Mouse (Mus musculus): Measurements from ENCODE around the gene Tkfc.
"Not testable (repeated sequence)": the region's sequence is repeated elsewhere in the genome, so short reads cannot be mapped to it uniquely, and the experiment has no call there.

The Tkfc gene

DNA sequence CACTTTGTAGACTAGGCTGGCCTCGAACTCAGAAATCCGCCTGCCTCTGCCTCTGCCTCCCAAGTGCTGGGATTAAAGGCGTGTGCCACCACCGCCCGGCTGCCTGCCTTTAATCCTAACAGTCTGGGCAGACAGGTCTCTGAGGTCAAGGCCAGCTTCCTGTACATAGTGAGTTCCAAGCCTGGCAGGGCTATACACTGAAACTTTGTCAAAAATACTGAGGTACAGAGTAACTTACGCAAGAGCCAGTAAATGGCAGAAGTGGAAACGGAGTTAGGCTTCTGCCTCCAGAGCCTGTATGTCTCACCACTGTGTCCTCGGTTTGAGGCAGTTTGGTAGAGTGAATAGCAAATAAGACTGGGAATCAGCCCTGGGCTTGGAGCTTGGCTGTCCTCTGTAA is 18.2 kb downstream of the Tkfc start:
- DNase-seq (ENCODE audit: low read depth, low spot score): no peak

DNA sequence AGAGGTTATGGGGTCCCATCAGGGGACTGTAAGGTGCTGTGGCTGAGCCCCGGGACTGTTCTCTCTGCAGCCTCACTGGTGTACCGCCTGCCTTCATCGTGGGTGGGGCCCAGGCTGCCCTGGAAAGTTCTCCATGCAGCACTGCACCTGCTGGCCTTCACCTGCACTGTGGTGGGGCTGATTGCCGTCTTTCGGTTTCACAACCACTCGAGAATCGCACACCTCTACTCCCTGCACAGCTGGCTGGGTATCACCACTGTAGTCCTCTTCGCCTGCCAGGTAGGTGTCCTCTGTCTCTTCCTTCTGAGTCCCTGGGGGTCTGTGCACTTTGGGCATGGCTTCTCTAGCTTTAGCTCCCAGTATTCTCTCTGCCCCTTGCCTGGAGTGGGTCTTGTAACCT is 20.3 kb downstream of the Tkfc start:
- DNase-seq (ENCODE audit: low read depth, low spot score): no peak

DNA sequence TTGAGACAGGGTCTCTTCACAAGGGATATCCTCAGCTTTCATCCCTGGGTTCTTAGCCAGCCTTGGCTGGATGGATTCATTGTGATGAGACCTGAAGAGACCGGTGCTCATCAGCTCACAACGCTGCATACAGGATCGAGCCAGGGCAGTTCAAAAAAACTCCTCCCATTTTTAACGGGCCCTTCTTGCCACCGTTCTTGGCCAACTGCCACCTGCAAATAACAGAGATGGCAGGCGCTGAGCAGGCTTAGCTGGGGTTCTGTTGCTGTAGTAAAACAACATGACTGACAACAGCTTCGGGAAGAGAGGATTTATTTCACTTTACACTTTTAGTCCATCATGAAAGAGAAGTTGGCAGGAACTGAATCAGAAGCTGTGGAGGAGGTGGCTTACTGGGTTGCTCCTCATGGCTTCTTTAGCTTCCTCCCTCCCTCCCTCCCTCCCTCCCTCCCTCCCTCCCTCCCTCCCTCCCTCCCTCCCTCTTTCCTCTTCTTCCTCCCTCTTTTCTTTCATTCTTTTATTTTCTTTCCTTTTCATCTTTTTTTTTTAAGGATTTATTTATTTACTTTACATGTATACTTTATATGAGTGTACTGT is 21.8 kb downstream of the Tkfc start:
- peak; percentile 26 for DNase-seq (ENCODE audit: low read depth, low spot score)

DNA sequence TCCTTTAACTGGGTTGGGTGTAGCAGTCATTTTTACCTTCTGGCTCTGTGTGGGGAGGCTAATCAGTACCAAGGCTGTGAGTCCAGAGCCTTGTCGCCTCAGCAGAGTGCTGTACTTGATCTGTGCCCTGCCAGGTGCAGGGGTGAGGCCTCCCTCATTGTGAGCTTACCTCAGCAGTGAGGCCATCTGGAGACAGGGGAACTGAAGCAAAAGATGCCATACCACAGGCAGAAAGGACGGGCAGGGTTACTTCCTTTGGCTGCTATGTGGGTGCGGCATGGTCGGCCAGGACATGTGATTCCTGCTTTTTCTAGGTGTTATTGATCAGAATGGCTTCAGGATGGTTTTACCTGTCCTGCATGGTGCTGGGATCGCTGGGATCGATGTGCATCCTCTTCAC is 23.5 kb downstream of the Tkfc start:
- DNase-seq (ENCODE audit: low read depth, low spot score): no peak

DNA sequence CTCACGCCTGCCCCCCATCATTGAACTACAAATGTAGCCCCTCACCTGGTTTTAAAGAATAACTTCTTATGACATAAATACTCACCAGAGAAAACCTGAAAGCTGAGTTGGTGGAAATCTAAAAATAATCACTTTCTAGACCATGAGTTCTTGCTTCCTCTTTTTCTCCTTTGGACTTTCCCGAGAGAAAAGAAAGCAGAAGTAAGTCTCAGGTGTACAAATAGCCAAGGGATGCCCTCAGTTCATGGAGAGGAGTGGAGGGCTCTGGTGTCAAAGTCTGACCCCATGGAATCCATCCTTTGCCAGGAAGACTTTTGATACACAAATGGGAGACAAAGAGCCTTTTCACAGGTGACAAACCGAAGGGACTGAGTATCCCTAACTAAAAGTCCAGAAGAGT is 24.7 kb downstream of the Tkfc start:
- no peak for DNase-seq (ENCODE audit: low read depth, low spot score)

DNA sequence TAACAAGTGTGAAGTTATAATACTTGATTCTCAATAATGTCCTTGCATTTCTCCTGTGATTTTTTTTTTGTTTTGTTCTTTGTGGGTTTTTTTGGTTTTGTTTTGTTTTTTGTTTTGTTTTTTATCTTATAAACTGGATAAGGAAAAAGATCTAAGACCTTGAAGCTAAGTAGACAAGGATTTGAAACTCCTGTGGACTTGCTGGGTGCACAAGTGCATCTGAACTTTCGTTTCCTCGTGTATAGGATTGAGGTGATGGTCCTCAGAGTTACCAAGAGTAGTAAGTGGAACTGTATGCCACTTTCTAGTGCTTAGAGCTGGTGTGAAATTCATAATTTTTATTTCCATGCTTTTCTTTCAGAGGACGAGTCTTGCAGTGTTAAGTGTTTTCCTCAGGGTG is 25.4 kb downstream of the Tkfc start:
- no peak for DNase-seq (ENCODE audit: low read depth, low spot score)

DNA sequence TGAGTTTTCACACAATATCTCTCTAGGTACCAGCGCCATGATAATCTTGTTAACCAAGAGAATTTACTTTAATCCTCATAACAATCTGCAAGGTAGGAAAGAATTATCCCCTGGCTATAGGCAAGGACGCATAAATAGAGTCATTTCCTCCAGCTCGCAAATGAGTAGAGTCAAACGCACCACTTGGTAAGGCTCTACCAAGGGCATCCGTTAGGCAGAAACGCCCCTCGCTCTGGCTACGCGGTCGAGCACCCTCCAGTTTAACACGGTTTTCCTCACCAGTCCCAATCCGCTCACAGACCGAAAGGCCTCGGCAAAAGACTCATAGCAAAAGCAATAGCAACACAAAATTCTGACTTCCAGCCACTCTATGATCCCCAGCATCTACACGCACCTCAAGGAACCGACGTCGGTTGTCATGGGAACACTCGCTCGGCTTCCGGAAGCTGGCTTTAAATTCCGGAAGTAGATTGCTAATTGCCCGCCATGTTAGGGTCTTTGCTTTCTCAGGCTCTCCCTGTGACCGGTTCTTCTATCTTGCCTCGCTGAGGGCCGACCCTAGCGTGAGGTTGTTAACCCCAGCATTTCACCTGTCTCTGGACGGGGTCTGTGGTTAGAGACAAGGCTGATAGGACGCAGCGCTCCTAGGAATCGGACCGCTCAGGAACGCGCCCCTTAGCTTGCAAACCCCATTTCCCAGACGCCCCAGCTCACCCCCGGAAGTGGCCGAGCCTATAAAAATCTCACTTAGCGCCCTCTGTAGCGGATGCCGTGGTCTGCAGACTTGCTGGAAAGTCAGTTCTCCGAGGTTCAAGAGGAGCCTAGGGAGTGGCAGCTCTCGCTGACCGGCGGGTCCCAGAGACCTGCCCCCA is 28.5 kb downstream of the Tkfc start, which contains the start of the genes Cyb561a3 and Tmem138:
Gene Cyb561a3 (plus strand): TSS at position 483 of the 872 bp plus-strand sequence.
Gene Tmem138 (minus strand): TSS at position 673 of the 872 bp plus-strand sequence.
- peak; percentile 98 for DNase-seq (ENCODE audit: low read depth, low spot score)

DNA sequence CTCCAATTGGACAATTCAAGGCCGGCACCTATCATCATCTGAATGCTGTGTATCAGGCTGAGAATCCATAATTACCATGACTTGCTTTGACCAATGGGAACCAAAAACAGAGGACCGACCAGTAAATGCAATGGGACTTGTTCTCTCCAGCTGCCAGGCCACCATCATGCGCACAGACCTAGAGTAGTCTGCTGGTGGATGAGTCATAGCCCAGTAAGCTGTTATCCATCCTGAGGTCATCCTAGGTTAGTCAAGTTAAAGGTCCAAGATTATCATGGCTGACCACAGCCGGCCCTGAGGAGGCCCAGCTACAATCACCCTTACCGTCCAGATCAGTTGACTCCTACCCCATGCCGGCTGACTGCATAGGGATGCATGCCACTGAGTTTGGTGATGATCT is 35.8 kb downstream of the Tkfc start:
- DNase-seq (ENCODE audit: low read depth, low spot score): no peak

DNA sequence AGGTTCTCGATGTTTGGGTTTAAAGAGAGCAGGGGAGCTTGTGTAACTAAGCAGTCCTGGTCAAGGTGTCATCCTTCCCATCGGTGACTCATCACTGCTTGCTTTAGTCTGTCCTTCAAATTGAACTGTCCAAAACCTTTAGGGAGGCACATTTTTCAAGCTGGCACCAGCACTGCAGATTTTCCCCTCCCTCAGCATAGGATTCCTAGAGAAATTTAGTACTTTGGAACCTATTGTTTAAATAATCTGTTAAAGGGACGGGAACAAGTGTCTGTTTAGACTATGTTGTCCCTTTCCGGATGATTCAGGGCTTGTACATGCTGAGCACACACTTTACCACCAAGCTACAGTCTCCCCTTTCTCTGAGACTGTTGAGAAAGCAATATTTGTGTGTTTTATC is 40.2 kb downstream of the Tkfc start:
- DNase-seq (ENCODE audit: low read depth, low spot score): no peak

DNA sequence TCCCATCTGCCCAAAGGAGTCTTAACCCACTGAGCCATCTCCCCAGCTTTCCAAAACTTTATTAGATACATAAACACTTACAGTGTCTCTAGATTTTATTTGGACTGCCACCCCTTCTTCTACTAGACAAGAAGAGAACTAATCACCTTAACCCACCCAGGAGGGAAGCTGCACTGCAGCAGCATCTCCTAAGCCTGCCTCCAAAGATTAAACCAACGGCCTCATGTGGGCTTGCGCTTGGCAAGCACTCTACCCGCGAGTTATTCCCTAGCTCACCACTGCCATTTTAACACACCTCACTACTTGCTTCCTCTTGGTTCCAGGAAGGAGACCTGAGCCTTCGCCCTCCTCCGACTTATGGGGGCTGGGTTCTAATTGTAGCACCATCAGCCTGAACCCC is 41.2 kb downstream of the Tkfc start:
- DNase-seq (ENCODE audit: low read depth, low spot score): no peak

DNA sequence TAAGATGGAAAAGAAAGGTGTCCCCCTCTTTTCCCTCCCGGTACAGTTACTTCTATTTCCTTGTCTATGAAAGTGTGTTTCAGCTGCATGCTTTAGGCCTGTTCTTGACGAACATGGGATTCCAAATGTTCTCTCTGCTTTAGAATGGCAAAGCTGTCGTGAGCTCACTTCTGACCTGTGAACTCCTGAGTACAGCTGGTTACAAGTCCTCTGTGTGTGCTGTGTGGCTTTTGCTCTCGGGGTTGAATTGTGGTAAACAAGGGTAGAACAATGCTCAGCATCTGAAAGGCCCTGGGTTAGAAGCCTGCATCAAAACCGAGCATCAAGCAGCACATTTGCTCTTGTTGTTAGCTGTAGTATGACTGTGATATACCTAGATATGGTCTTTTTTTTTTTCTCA is 43.1 kb downstream of the Tkfc start:
- DNase-seq (ENCODE audit: low read depth, low spot score): no peak

DNA sequence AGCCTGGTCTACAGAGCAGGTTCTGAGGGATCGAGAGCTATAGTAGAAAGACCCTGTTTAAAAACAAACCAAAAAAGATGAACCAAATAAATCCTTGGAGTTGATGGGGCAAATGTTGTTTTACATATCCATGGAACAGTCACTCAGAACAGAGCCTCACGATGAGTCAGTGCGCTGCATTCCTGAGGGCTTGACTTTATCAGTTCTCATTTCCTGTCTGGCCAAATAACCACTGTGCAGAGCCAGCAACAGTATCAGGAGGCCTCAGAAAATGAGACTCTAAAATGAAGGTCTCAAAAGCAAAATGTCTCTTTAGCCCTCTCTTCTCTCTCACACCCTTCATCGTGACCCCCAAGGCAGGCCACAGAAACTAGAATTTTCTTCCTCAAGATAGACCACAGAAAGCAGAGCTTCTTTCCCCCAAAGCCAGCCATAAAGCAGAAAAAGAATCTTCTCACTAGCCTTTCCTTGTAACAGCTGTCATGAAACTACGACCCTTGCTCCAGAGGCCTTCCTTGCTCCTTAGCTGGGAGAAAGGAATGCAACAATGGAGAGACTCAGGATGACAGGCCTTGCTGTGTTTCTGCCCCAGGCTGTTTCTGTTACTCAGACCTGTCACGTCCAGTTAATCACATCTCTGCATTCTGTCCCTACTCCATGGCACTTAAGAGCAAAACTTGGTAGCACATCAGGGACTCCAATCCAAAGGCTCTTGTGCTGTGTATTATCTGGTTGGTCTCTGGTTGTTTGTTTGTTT is 43.7 kb downstream of the Tkfc start:
- DNase-seq (ENCODE audit: low read depth, low spot score): no peak

DNA sequence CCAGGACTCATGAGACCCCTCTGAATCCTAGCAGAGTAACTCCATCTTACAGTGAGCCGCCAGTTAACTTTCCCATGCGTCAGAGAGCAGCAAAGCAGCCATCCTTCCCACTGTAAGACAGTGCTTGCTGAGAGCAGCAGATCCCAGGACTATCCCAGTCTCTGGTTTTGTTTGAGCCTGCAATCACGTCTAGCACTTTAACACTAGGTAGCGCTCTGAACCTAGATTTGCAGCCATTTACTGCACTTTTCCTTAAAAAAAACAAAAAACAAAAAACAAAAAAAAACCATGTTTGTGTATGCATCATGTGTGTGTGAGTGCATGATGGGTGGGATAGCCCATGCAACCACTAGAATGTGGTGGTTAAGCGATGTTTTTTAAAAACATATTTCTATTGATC is 45.3 kb downstream of the Tkfc start:
- DNase-seq (ENCODE audit: low read depth, low spot score): peak; percentile 40

DNA sequence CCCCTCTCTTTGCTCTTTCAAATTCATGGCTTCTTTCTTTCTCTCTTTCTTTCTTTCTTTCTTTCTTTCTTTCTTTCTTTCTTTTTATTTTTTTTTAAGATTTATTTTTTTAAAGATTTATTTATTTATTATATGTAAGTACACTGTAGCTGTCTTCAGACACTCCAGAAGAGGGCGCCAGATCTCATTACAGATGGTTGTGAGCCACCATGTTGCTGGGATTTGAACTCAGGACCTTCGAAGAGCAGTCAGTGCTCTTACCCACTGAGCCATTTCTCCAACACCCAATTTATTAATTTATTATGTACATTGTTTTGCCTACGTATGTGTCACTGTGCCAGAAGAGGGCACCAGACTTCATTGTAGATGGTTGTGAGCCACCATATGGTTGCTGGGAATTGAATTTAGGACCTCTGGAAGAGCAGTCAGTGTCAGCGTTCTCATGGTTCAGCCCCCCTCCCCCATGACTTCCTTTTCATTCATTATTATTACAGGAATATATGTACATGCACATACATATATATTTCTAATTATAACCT is 47.5 kb downstream of the Tkfc start:
- DNase-seq (ENCODE audit: low read depth, low spot score): not testable (repeated sequence)

DNA sequence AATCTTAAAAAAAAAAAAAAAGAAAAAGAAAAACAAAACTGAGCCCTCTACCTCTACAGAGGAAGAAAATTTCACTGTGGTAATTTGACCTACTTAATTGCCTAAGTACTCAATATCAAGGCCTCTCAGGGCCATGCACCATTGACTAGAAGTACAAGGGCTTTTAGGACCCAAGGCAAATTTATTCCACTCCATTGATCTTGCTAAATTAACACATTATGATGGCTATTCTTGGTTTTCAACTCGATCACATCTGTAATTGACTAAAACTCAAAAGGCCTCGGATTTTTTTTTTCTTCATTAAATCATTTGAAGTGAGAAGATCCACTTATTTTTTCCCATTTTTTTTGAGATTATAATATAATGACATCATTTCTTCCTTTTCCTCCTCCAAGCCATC is 48.0 kb downstream of the Tkfc start:
- DNase-seq (ENCODE audit: low read depth, low spot score): no peak

DNA sequence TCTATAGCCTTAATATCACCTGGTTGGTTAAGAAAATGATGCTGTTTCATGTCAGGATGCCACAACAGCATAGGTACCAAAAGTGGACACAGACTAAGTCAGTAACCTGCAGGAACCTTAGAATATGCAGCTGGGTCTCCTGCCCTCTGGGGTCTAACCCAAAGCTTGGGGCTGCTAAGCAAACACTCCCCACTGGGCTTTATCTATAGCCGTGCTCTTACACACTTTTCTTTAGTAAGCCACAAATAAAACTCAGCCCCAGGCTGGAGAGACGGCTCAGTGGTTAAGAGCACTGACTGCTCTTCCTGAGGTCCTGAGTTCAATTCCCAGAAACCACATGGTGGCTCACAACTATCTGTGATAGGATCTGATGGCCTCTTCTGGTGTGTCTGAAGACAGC is 48.5 kb downstream of the Tkfc start:
- no peak for DNase-seq (ENCODE audit: low read depth, low spot score)

DNA sequence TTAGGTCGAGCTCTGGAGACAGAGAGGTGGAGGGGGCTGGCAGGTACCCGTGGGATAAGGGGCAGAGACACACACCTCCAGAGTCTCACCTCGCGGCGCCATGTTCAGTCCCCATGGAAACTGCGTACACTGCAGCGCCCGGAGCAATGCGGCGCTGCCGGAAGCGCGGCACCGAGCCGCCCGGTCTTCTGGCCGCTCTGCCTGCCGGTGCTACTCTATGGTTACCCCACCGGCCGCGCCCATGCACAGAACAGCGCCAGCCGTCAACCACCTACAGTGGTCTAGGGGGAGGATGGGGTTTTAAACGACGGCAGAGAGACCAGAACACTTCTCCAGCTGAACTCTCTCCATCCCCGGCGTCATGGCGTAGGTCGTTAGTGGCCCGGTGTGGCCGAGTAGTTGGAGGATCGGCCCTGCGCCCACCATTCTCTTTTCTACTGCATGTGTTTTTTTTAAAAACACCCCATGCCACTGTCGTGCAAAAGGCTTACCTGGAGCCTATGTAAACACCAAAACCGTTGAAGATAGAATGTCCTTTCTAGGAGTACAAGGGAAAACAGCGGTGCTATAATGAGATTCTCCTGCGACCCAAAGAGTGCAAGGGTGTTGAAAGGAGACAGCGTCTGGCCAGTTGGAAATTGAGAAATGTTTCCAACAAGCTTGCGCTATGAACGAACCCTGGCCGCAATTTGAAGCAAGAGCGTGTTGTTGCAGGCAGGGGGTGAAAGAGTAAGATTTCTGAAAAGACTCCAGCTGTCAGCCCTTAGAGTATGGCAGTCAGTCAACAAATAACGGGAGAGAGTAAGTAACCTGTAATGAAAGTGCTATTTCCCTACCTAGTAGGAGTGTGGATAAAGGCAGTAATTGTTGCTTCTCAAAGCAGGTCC is 49.6 kb downstream of the Tkfc start, which contains the start of gene Tmem216:
Gene Tmem216 (minus strand): TSS at position 615 of the 887 bp plus-strand sequence.
- DNase-seq (ENCODE audit: low read depth, low spot score): peak; percentile 94

DNA sequence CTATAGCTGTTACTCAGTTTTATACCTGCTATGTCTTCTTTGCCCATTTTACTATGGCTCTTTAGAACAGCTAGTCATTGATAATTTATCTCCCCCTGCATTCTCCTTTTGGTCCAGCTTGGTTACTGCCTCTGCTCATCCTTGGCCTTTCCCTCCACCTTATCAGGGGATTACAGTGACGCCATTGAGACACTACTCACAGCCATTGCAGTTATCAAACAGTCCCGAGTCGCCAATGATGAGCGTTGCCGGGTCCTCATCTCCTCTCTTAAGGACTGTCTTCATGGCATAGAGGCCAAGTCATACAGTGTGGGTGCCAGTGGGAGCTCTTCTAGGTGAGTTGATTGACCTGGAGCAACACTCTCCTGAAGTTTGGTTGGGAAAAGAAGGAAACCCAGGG is 66.0 kb downstream of the Tkfc start:
- no peak for DNase-seq (ENCODE audit: low read depth, low spot score)

Data from brain, adult 2 months (tissue).